Mouse (Mus musculus): ENCODE measurements around the gene Dtx1. TPM values are rescaled to one million over a fixed set of nuclear protein-coding genes. Genes with fewer than 3 reads are reported as not detected.

Dtx1 gene
- total RNA-seq, 1 experiment, result 13.6 TPM

DNA sequence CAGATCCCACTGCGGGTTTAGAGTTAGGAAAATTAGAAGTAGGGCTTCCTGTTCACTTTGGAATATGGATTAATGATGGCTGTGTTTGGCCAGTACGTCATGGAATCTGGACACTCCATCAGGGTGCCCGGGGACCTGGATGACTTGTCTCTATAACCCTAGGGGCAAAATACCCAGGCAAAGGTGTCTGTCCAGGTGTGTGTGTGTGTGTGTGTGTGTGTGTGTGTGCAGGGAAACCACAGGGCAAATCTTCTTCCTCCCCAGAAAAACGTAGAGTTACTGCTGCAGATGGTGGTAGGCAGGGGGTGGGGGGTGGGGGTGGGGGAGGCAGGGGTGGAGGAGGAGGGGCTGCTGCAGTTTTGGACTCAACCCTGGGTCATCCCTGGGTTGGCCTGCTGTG lies 64.4 kb downstream of the Dtx1 start:
- Histone ChIP-seq H3K4me1 (ENCODE audit: control insufficient read depth in 2 of 2, insufficient read depth in 2 of 2, low read length in 2 of 2, poor library complexity in 1 of 2) (peaks cover 0 to 7% of the 10 kb centered on the region in 2 experiments; a peak in 1 of 4 replicates), H3K4me3 (ENCODE audit: insufficient read depth in 1 of 2, low read depth in 1 of 2, low read length in 2 of 2, poor library complexity in 1 of 2, severe bottlenecking in 1 of 2) (no peak overlapping the region), H3K27ac (ENCODE audit: insufficient read depth, low read depth, low read length, poor library complexity, severe bottlenecking) (no peak overlapping the region), H3K36me3 (ENCODE audit: control insufficient read depth, insufficient read depth, low read length, poor library complexity, severe bottlenecking) (no peaks in the 10 kb centered on the region), H3K9me3 (ENCODE audit: control insufficient read depth, insufficient read depth, low read depth, low read length) (no peaks in the 10 kb centered on the region), H3K9ac (ENCODE audit: insufficient read depth, low read depth, low read length, poor library complexity, severe bottlenecking) (no peak overlapping the region)
- DNase-seq (ENCODE audit: low read depth, low spot score), result no peak
- in situ Hi-C loops (cut with MboI; ENCODE audit: low sequenced_read_pairs in 2 of 2, unreplicated experiment in 2 of 2), result no loop called here
- TF ChIP-seq HCFC1 (IDR thresholded peaks at IDR 0.05; ENCODE audit: borderline replicate concordance, insufficient read depth, low read length), result no peak
- no peak for TF ChIP-seq CHD2 (IDR thresholded peaks at IDR 0.05; ENCODE audit: low read depth, low read length)
- TF ChIP-seq ZC3H11A (IDR thresholded peaks at IDR 0.05; ENCODE audit: borderline replicate concordance, low read depth, low read length), result no peak
- TF ChIP-seq MAFK (IDR thresholded peaks at IDR 0.05; ENCODE audit: insufficient read depth, low read depth, low read length), result no peak
- TF ChIP-seq ZNF384 (IDR thresholded peaks at IDR 0.05; ENCODE audit: low read depth, low read length), result no peak

DNA sequence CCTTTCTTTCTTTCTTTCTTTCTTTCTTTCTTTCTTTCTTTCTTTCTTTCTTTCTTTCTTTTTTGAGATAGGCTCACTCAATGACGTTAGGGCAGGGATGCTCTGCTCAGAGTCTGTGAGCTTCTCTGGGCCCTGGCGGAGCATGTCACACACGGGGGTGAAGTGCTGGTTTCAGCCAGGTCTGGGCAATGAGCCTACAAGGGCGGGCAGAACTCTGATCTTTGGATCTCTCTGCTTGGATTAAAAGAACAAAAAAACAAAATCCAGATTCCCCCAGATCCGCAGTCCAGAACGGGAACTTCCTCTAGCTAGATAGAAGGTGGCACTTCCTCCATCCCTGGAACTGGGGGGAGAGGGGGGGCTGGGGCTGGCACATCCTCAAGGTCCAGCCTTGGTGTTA lies 65.9 kb downstream of the Dtx1 start:
- Histone ChIP-seq H3K9me3 (ENCODE audit: control insufficient read depth, insufficient read depth, low read depth, low read length) (no peaks in the 10 kb centered on the region), H3K27ac (ENCODE audit: insufficient read depth, low read depth, low read length, poor library complexity, severe bottlenecking) (no peak overlapping the region), H3K9ac (ENCODE audit: insufficient read depth, low read depth, low read length, poor library complexity, severe bottlenecking) (no peak overlapping the region), H3K36me3 (ENCODE audit: control insufficient read depth, insufficient read depth, low read length, poor library complexity, severe bottlenecking) (no peaks in the 10 kb centered on the region), H3K4me1 (ENCODE audit: control insufficient read depth in 2 of 2, insufficient read depth in 2 of 2, low read length in 2 of 2, poor library complexity in 1 of 2) (peaks cover 0 to 7% of the 10 kb centered on the region in 2 experiments; a peak in 1 of 4 replicates), H3K4me3 (ENCODE audit: insufficient read depth in 1 of 2, low read depth in 1 of 2, low read length in 2 of 2, poor library complexity in 1 of 2, severe bottlenecking in 1 of 2) (no peak overlapping the region)
- TF ChIP-seq ZC3H11A (IDR thresholded peaks at IDR 0.05; ENCODE audit: borderline replicate concordance, low read depth, low read length), result no peak
- no peak for TF ChIP-seq ZNF384 (IDR thresholded peaks at IDR 0.05; ENCODE audit: low read depth, low read length)
- TF ChIP-seq HCFC1 (IDR thresholded peaks at IDR 0.05; ENCODE audit: borderline replicate concordance, insufficient read depth, low read length), result no peak
- TF ChIP-seq MAFK (IDR thresholded peaks at IDR 0.05; ENCODE audit: insufficient read depth, low read depth, low read length), result no peak
- TF ChIP-seq CHD2 (IDR thresholded peaks at IDR 0.05; ENCODE audit: low read depth, low read length), result no peak
- no peak for DNase-seq (ENCODE audit: low read depth, low spot score)
- in situ Hi-C loops (cut with MboI; ENCODE audit: low sequenced_read_pairs in 2 of 2, unreplicated experiment in 2 of 2), result no loop called here

DNA sequence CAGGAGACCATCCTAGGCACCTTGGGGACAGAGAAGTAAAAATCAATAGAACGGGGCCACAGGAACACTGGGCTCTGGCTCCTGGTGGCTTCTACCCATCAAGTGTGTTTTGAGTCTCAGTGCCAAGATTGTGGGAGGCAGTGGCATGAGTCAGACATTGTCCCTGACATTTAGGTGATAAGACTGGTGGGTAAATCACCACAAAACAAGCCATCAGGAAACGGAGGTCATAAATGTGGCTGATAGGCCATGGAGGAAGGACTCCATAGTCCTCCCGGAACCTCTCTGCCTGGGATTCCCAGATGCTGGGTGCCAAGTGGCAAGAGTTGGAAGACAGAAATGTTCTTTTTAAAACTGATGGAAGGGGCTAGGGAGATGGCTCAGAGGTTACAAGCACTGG lies 67.5 kb downstream of the Dtx1 start:
- Histone ChIP-seq H3K4me3 (ENCODE audit: insufficient read depth in 1 of 2, low read depth in 1 of 2, low read length in 2 of 2, poor library complexity in 1 of 2, severe bottlenecking in 1 of 2) (no peak overlapping the region), H3K4me1 (ENCODE audit: control insufficient read depth in 2 of 2, insufficient read depth in 2 of 2, low read length in 2 of 2, poor library complexity in 1 of 2) (peaks cover 0 to 2% of the 10 kb centered on the region in 2 experiments; a peak in 1 of 4 replicates), H3K9ac (ENCODE audit: insufficient read depth, low read depth, low read length, poor library complexity, severe bottlenecking) (no peak overlapping the region), H3K36me3 (ENCODE audit: control insufficient read depth, insufficient read depth, low read length, poor library complexity, severe bottlenecking) (no peaks in the 10 kb centered on the region), H3K27ac (ENCODE audit: insufficient read depth, low read depth, low read length, poor library complexity, severe bottlenecking) (no peak overlapping the region), H3K9me3 (ENCODE audit: control insufficient read depth, insufficient read depth, low read depth, low read length) (no peaks in the 10 kb centered on the region)
- in situ Hi-C loops (cut with MboI; ENCODE audit: low sequenced_read_pairs in 2 of 2, unreplicated experiment in 2 of 2), result no loop called here
- TF ChIP-seq MAFK (IDR thresholded peaks at IDR 0.05; ENCODE audit: insufficient read depth, low read depth, low read length), result no peak
- no peak for TF ChIP-seq HCFC1 (IDR thresholded peaks at IDR 0.05; ENCODE audit: borderline replicate concordance, insufficient read depth, low read length)
- no peak for TF ChIP-seq CHD2 (IDR thresholded peaks at IDR 0.05; ENCODE audit: low read depth, low read length)
- no peak for TF ChIP-seq ZNF384 (IDR thresholded peaks at IDR 0.05; ENCODE audit: low read depth, low read length)
- TF ChIP-seq ZC3H11A (IDR thresholded peaks at IDR 0.05; ENCODE audit: borderline replicate concordance, low read depth, low read length), result no peak
- no peak for DNase-seq (ENCODE audit: low read depth, low spot score)

DNA sequence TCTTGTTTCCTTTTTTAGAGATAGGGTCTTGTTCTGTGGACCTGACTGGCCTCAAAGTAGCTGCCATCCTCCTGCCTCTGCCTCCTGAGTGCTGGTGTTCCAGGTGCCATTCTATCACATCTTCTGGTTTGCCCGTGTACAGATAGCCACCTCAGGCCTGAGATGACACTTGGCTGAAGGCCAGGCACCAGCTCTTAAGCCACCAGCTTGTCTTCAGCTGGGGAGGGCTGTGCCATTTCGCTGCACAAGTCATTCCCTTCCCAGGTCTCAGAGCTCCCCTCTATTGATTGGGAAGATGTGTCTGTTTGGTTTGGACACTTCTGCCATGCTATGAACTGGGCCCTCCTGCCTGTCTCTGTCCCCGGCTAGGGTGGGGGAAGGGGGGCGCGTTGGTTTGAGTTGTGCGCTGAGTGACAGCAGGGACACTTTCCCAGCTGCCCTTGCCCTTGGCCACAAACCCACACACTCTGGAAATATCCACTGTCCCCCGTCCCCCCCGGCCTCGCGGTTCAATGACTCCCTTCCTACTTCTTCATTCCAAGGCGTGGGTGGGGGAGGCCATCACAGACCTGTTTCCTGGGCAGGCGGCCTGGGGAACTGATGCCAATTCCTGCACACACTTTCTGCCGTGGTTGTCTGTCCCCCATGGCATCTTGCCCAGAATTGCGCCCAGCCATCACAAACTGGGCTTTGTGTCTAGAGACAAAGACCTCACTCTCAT lies 68.2 kb downstream of the Dtx1 start:
- Histone ChIP-seq H3K4me3 (ENCODE audit: insufficient read depth in 1 of 2, low read depth in 1 of 2, low read length in 2 of 2, poor library complexity in 1 of 2, severe bottlenecking in 1 of 2) (no peak overlapping the region), H3K9ac (ENCODE audit: insufficient read depth, low read depth, low read length, poor library complexity, severe bottlenecking) (no peak overlapping the region), H3K9me3 (ENCODE audit: control insufficient read depth, insufficient read depth, low read depth, low read length) (no peaks in the 10 kb centered on the region), H3K4me1 (ENCODE audit: control insufficient read depth in 2 of 2, insufficient read depth in 2 of 2, low read length in 2 of 2, poor library complexity in 1 of 2) (peaks cover 0 to 2% of the 10 kb centered on the region in 2 experiments; a peak in 1 of 4 replicates), H3K36me3 (ENCODE audit: control insufficient read depth, insufficient read depth, low read length, poor library complexity, severe bottlenecking) (no peaks in the 10 kb centered on the region), H3K27ac (ENCODE audit: insufficient read depth, low read depth, low read length, poor library complexity, severe bottlenecking) (no peak overlapping the region)
- DNase-seq (ENCODE audit: low read depth, low spot score), result no peak
- TF ChIP-seq CHD2 (IDR thresholded peaks at IDR 0.05; ENCODE audit: low read depth, low read length) (no peak), ZNF384 (IDR thresholded peaks at IDR 0.05; ENCODE audit: low read depth, low read length) (no peak), HCFC1 (IDR thresholded peaks at IDR 0.05; ENCODE audit: borderline replicate concordance, insufficient read depth, low read length) (no peak), MAFK (IDR thresholded peaks at IDR 0.05; ENCODE audit: insufficient read depth, low read depth, low read length) (no peak), ZC3H11A (IDR thresholded peaks at IDR 0.05; ENCODE audit: borderline replicate concordance, low read depth, low read length) (no peak)
- in situ Hi-C loops (cut with MboI; ENCODE audit: low sequenced_read_pairs in 2 of 2, unreplicated experiment in 2 of 2), result no loop called here
